Comparison of ENCODE assay signal across 8 mouse cellular contexts in the genomic region with DNA sequence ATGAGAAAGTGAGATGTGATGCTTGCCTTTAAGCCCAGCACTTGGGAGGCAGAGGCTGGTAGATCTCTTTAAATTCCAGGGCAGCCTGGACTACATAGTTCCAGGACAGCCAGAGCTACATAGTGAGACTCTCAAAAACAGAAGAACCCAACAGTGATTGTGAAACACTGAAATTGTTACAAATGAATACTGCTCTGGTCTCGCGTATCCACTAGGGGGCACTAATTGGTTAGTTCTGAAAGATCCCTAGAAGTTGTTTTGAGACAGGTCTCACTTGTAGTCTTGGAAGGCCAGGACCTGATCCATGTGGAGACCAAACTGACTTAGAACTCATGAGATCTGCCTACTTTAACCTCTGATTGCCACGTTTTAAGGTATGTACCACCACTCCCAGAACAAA. TPM values are rescaled to one million over a fixed set of nuclear protein-coding genes. Genes with fewer than 3 reads are reported as not detected.
DNase-seq lines count a peak whose midpoint lies in the region; ATAC-seq and TF ChIP-seq lines count a peak whose summit lies in the region.

No protein-coding gene starts in this region.

- H3K36me3 ChIP-seq in embryonic facial prominence, embryonic 13.5 days: peaks cover 42% of the 10 kb centered on the region
- H3K36me3 ChIP-seq in heart, postnatal 0 days (replicated peaks; ENCODE audit: control insufficient read depth, insufficient read depth, low read length): peaks cover 37% of the 10 kb centered on the region
- peaks cover 38% of the 10 kb centered on the region for H3K36me3 ChIP-seq in liver, embryonic 12.5 days

- peak; percentile 85 for TF ChIP-seq CTCF in heart, postnatal 0 days (IDR thresholded peaks at IDR 0.05; ENCODE audit: low read depth)

- no peak overlapping the region for H3K4me2 ChIP-seq in embryonic facial prominence, embryonic 13.5 days
- H3K4me2 ChIP-seq in heart, postnatal 0 days (ENCODE audit: low read depth, low read length): no peak overlapping the region
- H3K4me2 ChIP-seq in liver, embryonic 12.5 days: no peak overlapping the region

- no peak for ATAC-seq in embryonic facial prominence, embryonic 13.5 days (ENCODE audit: insufficient number of reproducible peaks, insufficient read depth, low FRiP score, low TSS enrichment, low read depth)
- peak; percentile 82 for ATAC-seq in heart, postnatal 0 days (ENCODE audit: insufficient read depth, low read depth)
- ATAC-seq in liver, embryonic 12.5 days: 0 out of 2 replicates have a peak, but pooled peaks have one; percentile 34

- H3K9ac ChIP-seq in embryonic facial prominence, embryonic 13.5 days: no peak overlapping the region
- H3K9ac ChIP-seq in heart, postnatal 0 days (replicated peaks; ENCODE audit: low read depth, low read length): no peak overlapping the region
- no peak overlapping the region for H3K9ac ChIP-seq in liver, embryonic 12.5 days

- DNase-seq in CD8-positive naive resting alpha-beta T cell, adult 2 months (ENCODE audit: low read depth in 2 of 2, low spot score in 2 of 2): peak; percentile 50 to 66
- DNase-seq in adrenal gland, postnatal 14 days: peak; percentile 74
- peak; percentile 83 for DNase-seq in heart, postnatal 0 days (ENCODE audit: low spot score)
- peak; percentile 83 for DNase-seq in kidney, postnatal 14 days
- peak; percentile 70 for DNase-seq in neural tube, embryonic 10.5 days (ENCODE audit: extremely low spot score, low spot score)
- peak; percentile 68 for DNase-seq in thymus, postnatal 14 days

- no peaks in the 10 kb centered on the region for H3K27me3 ChIP-seq in embryonic facial prominence, embryonic 13.5 days
- H3K27me3 ChIP-seq in heart, postnatal 0 days (ENCODE audit: control insufficient read depth, insufficient read depth, low read length): no peaks in the 10 kb centered on the region
- H3K27me3 ChIP-seq in liver, embryonic 12.5 days (replicated peaks): no peaks in the 10 kb centered on the region

- H3K4me1 ChIP-seq in embryonic facial prominence, embryonic 13.5 days: peaks cover 4% of the 10 kb centered on the region; the same call in 1 of the 2 replicates
- peaks cover 3% of the 10 kb centered on the region for H3K4me1 ChIP-seq in heart, postnatal 0 days (ENCODE audit: control insufficient read depth, insufficient read depth)
- peaks cover 12% of the 10 kb centered on the region for H3K4me1 ChIP-seq in liver, embryonic 12.5 days

- H3K27ac ChIP-seq in embryonic facial prominence, embryonic 13.5 days: peak overlapping the region; percentile 28; the same call in 1 of the 2 replicates
- H3K27ac ChIP-seq in heart, postnatal 0 days (ENCODE audit: low read depth): no peak overlapping the region
- no peak overlapping the region for H3K27ac ChIP-seq in liver, embryonic 12.5 days

- TF ChIP-seq EP300 in heart, postnatal 0 days (IDR thresholded peaks at IDR 0.05; ENCODE audit: low read depth): 0 out of 2 replicates have a peak, but pooled peaks have one; percentile 44

- H3K4me3 ChIP-seq in embryonic facial prominence, embryonic 13.5 days: no peak overlapping the region
- no peak overlapping the region for H3K4me3 ChIP-seq in heart, postnatal 0 days (ENCODE audit: low read depth, low read length)
- no peak overlapping the region for H3K4me3 ChIP-seq in liver, embryonic 12.5 days

- 0% methylated on average over 3 of the region's 3 CpGs for WGBS in embryonic facial prominence, embryonic 13.5 days
- 1% methylated on average over 3 of the region's 3 CpGs for WGBS in heart, postnatal 0 days
- 1% methylated on average over 3 of the region's 3 CpGs for WGBS in liver, embryonic 12.5 days (ENCODE audit: insufficient replicate concordance)

- H3K9me3 ChIP-seq in embryonic facial prominence, embryonic 13.5 days: no peaks in the 10 kb centered on the region
- H3K9me3 ChIP-seq in heart, postnatal 0 days (replicated peaks; ENCODE audit: control insufficient read depth, low read length): no peaks in the 10 kb centered on the region
- no peaks in the 10 kb centered on the region for H3K9me3 ChIP-seq in liver, embryonic 12.5 days (replicated peaks)

RNA-seq across cellular contexts. Expression of gene Pabpn1, which starts 8.1 kb away (rescaled TPM):
- 154 and 191 TPM in 2 replicates for total RNA-seq in adrenal gland, postnatal 14 days (2021)
- 140 and 163 TPM in 2 replicates for polyA plus RNA-seq in embryonic facial prominence, embryonic 13.5 days (2015; fragmentation: Nextera tagmentation; extraction: Ambion mirVana)
- 27.6 and 44.5 TPM in 2 replicates for total RNA-seq in heart, postnatal 0 days (2014; rRNA removed; ENCODE audit: low replicate concordance)
- 35.0 and 36.2 TPM in 2 replicates for polyA plus RNA-seq in heart, postnatal 0 days (2015; fragmentation: Nextera tagmentation; extraction: Ambion mirVana)
- polyA plus RNA-seq in liver, embryonic 12.5 days (2016; fragmentation: Nextera tagmentation; extraction: Ambion mirVana): 97.0 and 97.9 TPM in 2 replicates

RNA-seq across cellular contexts. Expression of gene Slc22a17, which starts 12.5 kb away (rescaled TPM):
- total RNA-seq in adrenal gland, postnatal 14 days (2021): 30.7 and 32.9 TPM in 2 replicates
- 74.3 and 84.7 TPM in 2 replicates for polyA plus RNA-seq in embryonic facial prominence, embryonic 13.5 days (2015; fragmentation: Nextera tagmentation; extraction: Ambion mirVana)
- 46.6 and 46.8 TPM in 2 replicates for total RNA-seq in heart, postnatal 0 days (2014; rRNA removed; ENCODE audit: low replicate concordance)
- 22.3 and 22.7 TPM in 2 replicates for polyA plus RNA-seq in heart, postnatal 0 days (2015; fragmentation: Nextera tagmentation; extraction: Ambion mirVana)
- polyA plus RNA-seq in liver, embryonic 12.5 days (2016; fragmentation: Nextera tagmentation; extraction: Ambion mirVana): 5.9 and 6.0 TPM in 2 replicates

RNA-seq across cellular contexts. Expression of gene Gm20521, which starts 17.1 kb away (rescaled TPM):
- 1.7 and 7.0 TPM in 2 replicates for total RNA-seq in adrenal gland, postnatal 14 days (2021)
- 0.23 and 0.79 TPM in 2 replicates for polyA plus RNA-seq in embryonic facial prominence, embryonic 13.5 days (2015; fragmentation: Nextera tagmentation; extraction: Ambion mirVana)
- not detected in 2 replicates for total RNA-seq in heart, postnatal 0 days (2014; rRNA removed; ENCODE audit: low replicate concordance)
- polyA plus RNA-seq in heart, postnatal 0 days (2015; fragmentation: Nextera tagmentation; extraction: Ambion mirVana): 0.18 TPM in 1 of 2 replicates, not detected in the other
- polyA plus RNA-seq in liver, embryonic 12.5 days (2016; fragmentation: Nextera tagmentation; extraction: Ambion mirVana): 0.14 TPM in 1 of 2 replicates, not detected in the other

RNA-seq across cellular contexts. Expression of gene Bcl2l2, which starts 17.2 kb away (rescaled TPM):
- 43.5 and 51.9 TPM in 2 replicates for total RNA-seq in adrenal gland, postnatal 14 days (2021)
- 3.8 and 4.6 TPM in 2 replicates for polyA plus RNA-seq in embryonic facial prominence, embryonic 13.5 days (2015; fragmentation: Nextera tagmentation; extraction: Ambion mirVana)
- total RNA-seq in heart, postnatal 0 days (2014; rRNA removed; ENCODE audit: low replicate concordance): 20.6 and 31.1 TPM in 2 replicates
- 2.9 and 3.3 TPM in 2 replicates for polyA plus RNA-seq in heart, postnatal 0 days (2015; fragmentation: Nextera tagmentation; extraction: Ambion mirVana)
- polyA plus RNA-seq in liver, embryonic 12.5 days (2016; fragmentation: Nextera tagmentation; extraction: Ambion mirVana): 0.83 and 1.2 TPM in 2 replicates

RNA-seq across cellular contexts. Expression of gene Ppp1r3e, which starts 23.0 kb away (rescaled TPM):
- 14.0 and 15.9 TPM in 2 replicates for total RNA-seq in adrenal gland, postnatal 14 days (2021)
- polyA plus RNA-seq in embryonic facial prominence, embryonic 13.5 days (2015; fragmentation: Nextera tagmentation; extraction: Ambion mirVana): 0.92 and 1.1 TPM in 2 replicates
- total RNA-seq in heart, postnatal 0 days (2014; rRNA removed; ENCODE audit: low replicate concordance): 0.08 and 1.3 TPM in 2 replicates
- 0.79 and 1.3 TPM in 2 replicates for polyA plus RNA-seq in heart, postnatal 0 days (2015; fragmentation: Nextera tagmentation; extraction: Ambion mirVana)
- 0.80 and 0.83 TPM in 2 replicates for polyA plus RNA-seq in liver, embryonic 12.5 days (2016; fragmentation: Nextera tagmentation; extraction: Ambion mirVana)
